23 mouse cellular contexts compared by ENCODE assay signal in genomic region chr6:84807546-84807945, GRCm38 (mm10).
DNase-seq lines count a peak whose midpoint lies in the region; ATAC-seq lines count a peak whose summit lies in the region.
"Had no signal": no experiment of that assay in that cellular context is flagged by ENCODE, and none has a peak within 500 bp of the region (broad histone marks: within the 10 kb centered on the region; RNA-seq: fewer than 3 reads in every experiment).

No protein-coding gene starts in this region.

- DNase-seq in frontal cortex, postnatal 10 days (ENCODE audit: low spot score in 2 of 2), result no peak
- DNase-seq in liver, embryonic 11.5 days (ENCODE audit: low spot score), result no peak
- DNase-seq in right cerebral cortex, adult 18-20 months, result peak; percentile 16
- no peak for DNase-seq in right cerebral cortex, postnatal 25 days
- DNase-seq in brain, adult 2 months (ENCODE audit: low read depth, low spot score), result peak; percentile 42
- no peak for DNase-seq in layer of hippocampus, adult 9-11 months
- DNase-seq: adrenal gland, adult 2 months; adrenal gland, adult 8-10 months; adrenal gland, postnatal 10 days; adrenal gland, postnatal 14 days; adrenal gland, postnatal 25 days; adrenal gland, postnatal 36 days; B cell, adult 2 months; cerebellum, adult 11 months; cerebellum, adult 11-12 months; cerebellum, adult 18-20 months had no signal

- no peaks in the 10 kb centered on the region for H3K27me3 ChIP-seq in liver, embryonic 12.5 days (replicated peaks)
- H3K27me3 ChIP-seq in liver, embryonic 11.5 days (replicated peaks; ENCODE audit: control insufficient read depth, insufficient read depth, low read length), result no peaks in the 10 kb centered on the region
- H3K27me3 ChIP-seq: CH12.LX, Patski had no signal

- H3K4me2 ChIP-seq in liver, embryonic 12.5 days, result no peak overlapping the region
- no peak overlapping the region for H3K4me2 ChIP-seq in liver, embryonic 11.5 days

- no peaks in the 10 kb centered on the region for H3K4me1 ChIP-seq in liver, embryonic 12.5 days
- no peaks in the 10 kb centered on the region for H3K4me1 ChIP-seq in liver, embryonic 11.5 days (replicated peaks; ENCODE audit: control insufficient read depth, insufficient read depth, low read length)

- no peak overlapping the region for H3K9ac ChIP-seq in liver, embryonic 12.5 days
- H3K9ac ChIP-seq in liver, embryonic 11.5 days (ENCODE audit: low read depth, low read length), result no peak overlapping the region

- H3K4me3 ChIP-seq in liver, embryonic 12.5 days, result no peak overlapping the region
- H3K4me3 ChIP-seq in liver, embryonic 11.5 days (ENCODE audit: low read depth, low read length), result no peak overlapping the region

- no peaks in the 10 kb centered on the region for H3K36me3 ChIP-seq in liver, embryonic 12.5 days
- H3K36me3 ChIP-seq in liver, embryonic 11.5 days (ENCODE audit: control insufficient read depth, insufficient read depth, low read length), result no peaks in the 10 kb centered on the region
- H3K36me3 ChIP-seq: G1E had no signal

- WGBS in liver, embryonic 12.5 days (ENCODE audit: insufficient replicate concordance), result 68% methylated on average over 7 of the region's 7 CpGs
- 77% methylated on average over 7 of the region's 7 CpGs for WGBS in liver, embryonic 11.5 days

- peak; percentile 79; the same call in 1 of the 2 replicates for ATAC-seq in frontal cortex, adult (ENCODE audit: low TSS enrichment)
- 0 out of 2 replicates have a peak, but pooled peaks have one; percentile 15 for ATAC-seq in liver, embryonic 12.5 days
- no peak for ATAC-seq in liver, embryonic 11.5 days (replicated peaks; ENCODE audit: low FRiP score)
- ATAC-seq: activated CD4-positive, CD25-positive, alpha-beta regulatory T cell, adult 4 months; CD4-positive, CD25-positive, alpha-beta regulatory T cell, adult 4 months; Patski had no signal

- H3K9me3 ChIP-seq in liver, embryonic 12.5 days (replicated peaks), result no peaks in the 10 kb centered on the region
- no peaks in the 10 kb centered on the region for H3K9me3 ChIP-seq in liver, embryonic 11.5 days (ENCODE audit: control insufficient read depth, low read length)
- H3K9me3 ChIP-seq: G1E had no signal

- H3K27ac ChIP-seq in liver, embryonic 12.5 days, result no peak overlapping the region
- no peak overlapping the region for H3K27ac ChIP-seq in liver, embryonic 11.5 days (ENCODE audit: low read depth, low read length)

Comparison
In these comparisons a context has a peak if more than half of its experiments do, and no peak if none do; other contexts are left out.
1. DNase-seq: peak in right cerebral cortex, adult 18-20 months (single experiment) and brain, adult 2 months (single experiment); none in frontal cortex, postnatal 10 days (0 of 2), liver, embryonic 11.5 days (single experiment), right cerebral cortex, postnatal 25 days (single experiment) and layer of hippocampus, adult 9-11 months (single experiment).